Mouse (Mus musculus) T-cell, adult 2 months (primary cell): Measurements from ENCODE around the gene Olfr690.
"Not testable (repeated sequence)": the region's sequence is repeated elsewhere in the genome, so short reads cannot be mapped to it uniquely, and the experiment has no call there.

ENCODE experiments used
- DNase-seq: peaks from one replicate; pipeline ENCODE4 v3.0.0; 2022; ENCODE audit warnings: low spot score

Gene Olfr690

GRCm38 (mm10) chr7:105334004-105334403, at the start of gene Olfr690:
Olfr690 (minus strand) TSS chr7:105334104.
- no peak for DNase-seq

GRCm38 (mm10) chr7:105380329-105380728, 46.4 kb upstream of the Olfr690 start:
- DNase-seq, result no peak

GRCm38 (mm10) chr7:105374866-105375265, 41.0 kb upstream of the Olfr690 start, which contains the start of gene Gm5901:
Gm5901 (plus strand) TSS chr7:105375038.
- no peak for DNase-seq

GRCm38 (mm10) chr7:105373976-105374375, 40.1 kb upstream of the Olfr690 start:
- no peak for DNase-seq

GRCm38 (mm10) chr7:105373509-105373908, 39.6 kb upstream of the Olfr690 start:
- no peak for DNase-seq

GRCm38 (mm10) chr7:105372912-105373311, 39.0 kb upstream of the Olfr690 start:
- no peak for DNase-seq

- no peak for DNase-seq
Observed at GRCm38 (mm10) chr7:105368521-105368920, 34.6 kb upstream of the Olfr690 start.

- no peak for DNase-seq
Observed at GRCm38 (mm10) chr7:105367930-105368329, 34.0 kb upstream of the Olfr690 start, which contains the start of gene Olfr692. Olfr692 (plus strand) TSS chr7:105368230.

- DNase-seq, result no peak
Observed at GRCm38 (mm10) chr7:105367268-105367667, 33.4 kb upstream of the Olfr690 start.

GRCm38 (mm10) chr7:105361713-105362112, 27.8 kb upstream of the Olfr690 start:
- no peak for DNase-seq

- not testable (repeated sequence) for DNase-seq
Observed at GRCm38 (mm10) chr7:105356487-105356886, 22.6 kb upstream of the Olfr690 start.

- not testable (repeated sequence) for DNase-seq
Observed at GRCm38 (mm10) chr7:105356064-105356463, 22.2 kb upstream of the Olfr690 start.

GRCm38 (mm10) chr7:105342752-105343151, 8.8 kb upstream of the Olfr690 start:
- DNase-seq, result no peak

- DNase-seq, result no peak
Observed at GRCm38 (mm10) chr7:105342170-105342569, 8.3 kb upstream of the Olfr690 start, which contains the start of gene Olfr691. Olfr691 (minus strand) TSS chr7:105342270.

- no peak for DNase-seq
Observed at GRCm38 (mm10) chr7:105325302-105325701, 8.6 kb downstream of the Olfr690 start.

- DNase-seq, result no peak
Observed at GRCm38 (mm10) chr7:105310865-105311264, 23.0 kb downstream of the Olfr690 start, which contains the start of gene Olfr689. Olfr689 (plus strand) TSS chr7:105311165.

- DNase-seq, result no peak
Observed at GRCm38 (mm10) chr7:105290051-105290450, 43.9 kb downstream of the Olfr690 start.

GRCm38 (mm10) chr7:105287795-105288194, 46.1 kb downstream of the Olfr690 start, which contains the start of gene Olfr688:
Olfr688 (plus strand) TSS chr7:105288095.
- no peak for DNase-seq
